Mouse (Mus musculus) spleen, postnatal 14 days (tissue): Measurements from ENCODE around the gene Olfr498.

Experiments
- DNase-seq, 2 experiments: peaks; one replicate each; pipeline ENCODE4 v3.0.0; 2021 to 2022; ENCODE audit warnings: low spot score in 2 of 2

Olfr498 gene

DNA sequence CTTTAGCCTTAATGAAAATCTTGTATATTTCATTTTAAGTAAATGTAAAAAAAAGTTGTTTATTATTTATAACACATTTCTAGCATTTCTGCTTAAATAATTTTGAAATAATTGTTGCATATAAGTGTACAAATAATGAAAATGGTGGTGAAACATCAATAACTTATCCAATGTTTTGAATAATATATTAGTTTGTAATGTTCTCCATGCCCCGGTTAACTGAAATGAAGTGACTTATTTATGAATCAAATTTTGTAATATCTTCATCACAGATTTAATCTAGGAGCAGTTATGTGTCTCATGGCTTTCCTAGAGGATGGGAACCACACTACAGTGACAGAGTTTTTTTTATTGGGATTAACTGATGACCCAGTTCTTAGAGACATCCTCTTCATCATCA is at the start of gene Olfr498:
TSS of gene Olfr498 (plus strand) at position 301 of the 400 bp plus-strand sequence.
- DNase-seq, result no peak

DNA sequence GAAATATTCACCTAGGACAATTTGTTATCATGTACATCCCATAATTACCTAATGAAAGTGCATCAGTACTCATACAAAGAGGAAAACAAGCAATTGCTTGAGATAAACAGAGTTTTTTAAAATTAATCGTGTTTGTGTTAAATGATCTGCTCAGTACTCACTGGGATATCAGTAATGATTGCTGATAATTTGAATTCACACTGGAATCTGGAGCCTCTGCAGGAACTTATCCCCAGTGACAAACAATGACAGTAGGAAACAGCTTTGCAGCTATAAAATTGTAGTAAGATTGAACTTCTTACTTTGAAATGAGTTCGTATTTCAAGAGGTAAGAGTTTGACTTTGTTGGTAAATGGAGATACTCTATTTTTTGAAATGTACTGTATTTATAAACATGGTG is 45.0 kb upstream of the Olfr498 start, which contains the start of gene Olfr497:
TSS of gene Olfr497 (plus strand) at position 301 of the 400 bp plus-strand sequence.
- no peak for DNase-seq
